22 mouse cellular contexts compared by ENCODE assay signal in the genomic region with DNA sequence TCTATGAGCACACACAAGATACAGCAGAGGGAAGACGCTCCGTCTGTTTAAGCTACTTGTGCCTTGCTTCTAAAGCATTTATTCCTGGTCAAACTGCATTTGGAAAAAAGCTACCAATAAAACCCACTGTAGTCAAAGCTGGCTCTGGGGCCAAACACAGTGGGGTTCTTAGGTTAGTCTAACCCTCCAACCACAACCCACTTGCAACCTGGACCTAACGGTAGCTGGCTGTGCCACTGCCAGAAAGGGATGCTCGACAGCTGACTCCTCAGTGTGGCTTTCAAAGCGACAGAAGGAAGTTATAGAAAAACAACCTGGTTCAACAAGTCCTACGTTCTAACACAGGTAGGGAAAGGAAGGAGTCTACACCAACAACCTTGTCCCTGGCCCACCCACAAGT. TPM values are rescaled to one million over a fixed set of nuclear protein-coding genes. Genes with fewer than 3 reads are reported as not detected.
DNase-seq lines count a peak whose midpoint lies in the region; ATAC-seq and TF ChIP-seq lines count a peak whose summit lies in the region.
"Had no signal": no experiment of that assay in that cellular context is flagged by ENCODE, and none has a peak within 500 bp of the region (broad histone marks: within the 10 kb centered on the region; RNA-seq: fewer than 3 reads in every experiment).

No protein-coding gene starts in this region.

- H3K27ac ChIP-seq in layer of hippocampus, adult 2 months, result peak overlapping the region; percentile 21
- H3K27ac ChIP-seq in left cerebral cortex, adult 2 months, result peak overlapping the region; percentile 7; the same call in 1 of the 2 replicates
- H3K27ac ChIP-seq in limb, embryonic 15.5 days, result 0 out of 2 replicates have a peak overlapping the region, but pooled peaks have one; percentile 13
- no peak overlapping the region for H3K27ac ChIP-seq in limb, embryonic 10.5 days

- intact Hi-C loops in left cerebral cortex, adult 2 months (cut with DNase I), result no loop called here

- peaks cover 90% of the 10 kb centered on the region for H3K36me3 ChIP-seq in limb, embryonic 15.5 days
- peaks cover 99% of the 10 kb centered on the region for H3K36me3 ChIP-seq in limb, embryonic 10.5 days

- H3K4me3 ChIP-seq in layer of hippocampus, adult 2 months, result no peak overlapping the region
- H3K4me3 ChIP-seq in left cerebral cortex, adult 2 months, result no peak overlapping the region
- H3K4me3 ChIP-seq in limb, embryonic 15.5 days, result no peak overlapping the region
- no peak overlapping the region for H3K4me3 ChIP-seq in limb, embryonic 10.5 days

- peak; percentile 52 to 64 for DNase-seq in cerebellum, postnatal 10 days
- DNase-seq in cerebellum, postnatal 36 days, result no peak
- DNase-seq in layer of hippocampus, adult 2 months (ENCODE audit: low spot score in 2 of 2), result no peak
- DNase-seq in layer of hippocampus, postnatal 36 days, result no peak
- DNase-seq in left cerebral cortex, adult 2 months (ENCODE audit: extremely low spot score in 1 of 2, low spot score in 2 of 2), result no peak
- DNase-seq in left cerebral cortex, adult 8-10 months (ENCODE audit: low spot score in 2 of 2), result no peak
- DNase-seq in limb, embryonic 10.5 days (ENCODE audit: low spot score), result no peak
- DNase-seq: adrenal gland, adult 2 months; adrenal gland, adult 8-10 months; adrenal gland, postnatal 10 days; adrenal gland, postnatal 14 days; adrenal gland, postnatal 25 days; adrenal gland, postnatal 36 days; B cell, adult 2 months; cerebellum, adult 11 months; cerebellum, adult 11-12 months had no signal

- no peaks in the 10 kb centered on the region for H3K4me1 ChIP-seq in limb, embryonic 15.5 days
- no peaks in the 10 kb centered on the region for H3K4me1 ChIP-seq in limb, embryonic 10.5 days

- H3K4me2 ChIP-seq in limb, embryonic 15.5 days, result no peak overlapping the region

- no peak for TF ChIP-seq CTCF in layer of hippocampus, adult 2 months (conservative IDR thresholded peaks at IDR 0.05)
- TF ChIP-seq CTCF in left cerebral cortex, adult 2 months (IDR thresholded peaks at IDR 0.05), result no peak

- no peaks in the 10 kb centered on the region for H3K9me3 ChIP-seq in limb, embryonic 15.5 days
- no peaks in the 10 kb centered on the region for H3K9me3 ChIP-seq in limb, embryonic 10.5 days (replicated peaks)
- H3K9me3 ChIP-seq: G1E had no signal

- ATAC-seq in limb, embryonic 15.5 days (ENCODE audit: insufficient number of reproducible peaks, low FRiP score, low TSS enrichment, low read depth), result no peak
- ATAC-seq: activated CD4-positive, CD25-positive, alpha-beta regulatory T cell, adult 4 months; CD4-positive, CD25-positive, alpha-beta regulatory T cell, adult 4 months; Patski had no signal

- 85% methylated on average over 6 of the region's 6 CpGs for WGBS in limb, embryonic 15.5 days
- WGBS in limb, embryonic 10.5 days, result 95% methylated on average over 6 of the region's 6 CpGs

- H3K27me3 ChIP-seq in limb, embryonic 15.5 days, result no peaks in the 10 kb centered on the region
- H3K27me3 ChIP-seq in limb, embryonic 10.5 days (ENCODE audit: low read depth, poor library complexity, severe bottlenecking), result no peaks in the 10 kb centered on the region
- H3K27me3 ChIP-seq: CH12.LX, Patski had no signal

- H3K9ac ChIP-seq in limb, embryonic 15.5 days, result no peak overlapping the region

RNA-seq across cellular contexts. Expression of a gene that starts 29.6 kb away (rescaled TPM):
- 10 to 100 TPM; 36.7 to 38.5 TPM for total RNA-seq in layer of hippocampus, adult 2 months (2021)
- total RNA-seq in layer of hippocampus, postnatal 36 days (2021), result 10 to 100 TPM; 37.0 to 37.6 TPM
- total RNA-seq in left cerebral cortex, adult 2 months (2021), result 10 to 100 TPM; 30.1 to 35.8 TPM
- total RNA-seq in left cerebral cortex, adult 8-10 months (2022), result 10 to 100 TPM; 29.8 to 39.8 (median 36.5) TPM
- polyA plus RNA-seq in limb, embryonic 15.5 days (2015; fragmentation: Nextera tagmentation; extraction: Ambion mirVana), result 23.9 and 25.2 TPM in 2 replicates
- 34.7 and 43.3 TPM in 2 replicates for polyA plus RNA-seq in limb, embryonic 10.5 days (2016; fragmentation: Nextera tagmentation; extraction: Ambion mirVana)

Comparison
In these comparisons a context has a peak if more than half of its experiments do, and no peak if none do; other contexts are left out.
1. DNase-seq: peak in cerebellum, postnatal 10 days (2 of 2); none in cerebellum, postnatal 36 days (0 of 2), layer of hippocampus, adult 2 months (0 of 2), layer of hippocampus, postnatal 36 days (0 of 2), left cerebral cortex, adult 2 months (0 of 2), left cerebral cortex, adult 8-10 months (0 of 2) and limb, embryonic 10.5 days (single experiment).